Mouse (Mus musculus) midbrain, postnatal 0 days (tissue): Measurements from ENCODE around the gene Actr3b. TPM values are rescaled to one million over a fixed set of nuclear protein-coding genes. Genes with fewer than 3 reads are reported as not detected.

Experiments
- ATAC-seq: fragments of 200-750 bp; cut with Nextera tagmentation; 2 replicates; pipeline ENCODE4 v1.8.0; 2017; ENCODE audit warnings: moderate number of reproducible peaks, mild to moderate bottlenecking, moderate TSS enrichment, moderate library complexity; ENCODE audit not compliant: low FRiP score
- DNase-seq: peaks from one replicate; pipeline ENCODE4 v3.0.0-alpha.2; 2015; ENCODE audit warnings: low spot score
- H3K27ac ChIP-seq: fragments of 300-500 bp; sonication (generic); 2 replicates; pipeline ENCODE4 v1.5.1; 2014; ENCODE audit warnings: low read depth, mild to moderate bottlenecking, low read length, mixed read lengths
- H3K27me3 ChIP-seq: fragments of 300-500 bp; sonication (generic); 2 replicates; pipeline ENCODE4 v1.6.1; 2014; ENCODE audit warnings: low read length, control low read depth, mixed read lengths; ENCODE audit not compliant: insufficient read depth
- H3K36me3 ChIP-seq: fragments of 300-500 bp; sonication (generic); 2 replicates; pipeline ENCODE4 v1.6.1; 2014; ENCODE audit warnings: low read length, control low read depth, mixed read lengths; ENCODE audit not compliant: insufficient read depth
- H3K4me1 ChIP-seq: fragments of 300-500 bp; sonication (generic); 2 replicates; pipeline ENCODE4 v1.6.1; 2014; ENCODE audit warnings: mild to moderate bottlenecking, control low read depth, antibody characterized with exemption, low read length, mixed read lengths; ENCODE audit not compliant: insufficient read depth
- H3K4me2 ChIP-seq: fragments of 300-500 bp; sonication (generic); 2 replicates; pipeline ENCODE4 v1.6.1; 2014; ENCODE audit warnings: low read depth, mild to moderate bottlenecking, low read length, mixed read lengths; ENCODE audit not compliant: poor library complexity, severe bottlenecking
- H3K4me3 ChIP-seq: fragments of 300-500 bp; sonication (generic); 2 replicates; pipeline ENCODE4 v1.5.1; 2014; ENCODE audit warnings: low read depth, mild to moderate bottlenecking, low read length, moderate library complexity
- H3K9ac ChIP-seq: fragments of 300-500 bp; sonication (generic); replicated peaks from 2 replicates; pipeline ENCODE4 v1.6.1; 2014; ENCODE audit warnings: mild to moderate bottlenecking, low read length, moderate library complexity, mixed read lengths; ENCODE audit not compliant: poor library complexity, severe bottlenecking
- H3K9me3 ChIP-seq: fragments of 300-500 bp; sonication (generic); 2 replicates; pipeline ENCODE4 v1.6.1; 2016; ENCODE audit warnings: low read length, control low read depth
- CTCF ChIP-seq: IDR thresholded peaks from 2 replicates; pipeline ENCODE4 v1.5.1; 2016; ENCODE audit warnings: antibody characterized with exemption, mild to moderate bottlenecking
- WGBS: fragments of 180-500 bp; shearing (Covaris S2); extraction: QIAGEN DNeasy Blood & Tissue Kit; methylation state at CpG from one replicate; pipeline ENCODE4 v1.1.7; 2014; 5-methylcytosine and 5-hydroxymethylcytosine counted together
- polyA plus RNA-seq: library from polyadenylated mRNA; unstranded; fragments of >200 nt; fragmentation: Nextera tagmentation; extraction: Ambion mirVana; gene quantifications from 2 replicates; pipeline ENCODE4 v1.2.1, GENCODE M21; 2015
- total RNA-seq: library from RNA; depleted of rRNA; stranded (reverse); fragments of >200 nt; gene quantifications from 2 replicates; pipeline ENCODE4 v1.2.3, GENCODE M21; 2014

Gene Actr3b
- total and polyA plus RNA-seq, 2 experiments from 2014 or later, result 17.4 to 57.5 TPM

- Histone ChIP-seq H3K4me1 (no peaks in the 10 kb centered on the region), H3K4me3 (no peak overlapping the region), H3K9ac (no peak overlapping the region), H3K27ac (no peak overlapping the region), H3K4me2 (no peak overlapping the region), H3K36me3 (0 out of 2 replicates have a peak, but pooled peaks cover 5% of the 10 kb centered on the region), H3K27me3 (no peaks in the 10 kb centered on the region), H3K9me3 (no peaks in the 10 kb centered on the region)
- ATAC-seq (no peak), DNase-seq (no peak)
- WGBS, result 77% methylated on average over 3 of the region's 3 CpGs
- no peak for TF ChIP-seq CTCF
Measured at GRCm38 (mm10) chr5:25830802-25831201, 71.0 kb downstream of the Actr3b start.

- no peak overlapping the region for H3K4me2 ChIP-seq
- no peaks in the 10 kb centered on the region for H3K4me1 ChIP-seq
- no peak overlapping the region for H3K27ac ChIP-seq
- no peak overlapping the region for H3K9ac ChIP-seq
- 68% methylated on average over 5 of the region's 5 CpGs for WGBS
- H3K4me3 ChIP-seq, result no peak overlapping the region
- ATAC-seq (peak; percentile 81), DNase-seq (peak; percentile 75)
- H3K9me3 ChIP-seq, result no peaks in the 10 kb centered on the region
- peak; percentile 94 for TF ChIP-seq CTCF
- H3K27me3 ChIP-seq, result no peaks in the 10 kb centered on the region
- 0 out of 2 replicates have a peak, but pooled peaks cover 5% of the 10 kb centered on the region for H3K36me3 ChIP-seq
Measured at GRCm38 (mm10) chr5:25831624-25832023, 71.8 kb downstream of the Actr3b start.

- Histone ChIP-seq H3K27me3 (no peaks in the 10 kb centered on the region), H3K9me3 (no peaks in the 10 kb centered on the region), H3K4me3 (no peak overlapping the region), H3K27ac (no peak overlapping the region), H3K36me3 (no peaks in the 10 kb centered on the region), H3K9ac (no peak overlapping the region), H3K4me2 (no peak overlapping the region), H3K4me1 (no peaks in the 10 kb centered on the region)
- ATAC-seq, result no peak
- peak; percentile 71 for DNase-seq
- peak; percentile 98 for TF ChIP-seq CTCF
- 35% methylated on average over 4 of the region's 4 CpGs for WGBS
Measured at GRCm38 (mm10) chr5:25839400-25839799, 79.6 kb downstream of the Actr3b start.

- H3K9me3 ChIP-seq, result no peaks in the 10 kb centered on the region
- H3K4me3 ChIP-seq, result no peak overlapping the region
- no peaks in the 10 kb centered on the region for H3K36me3 ChIP-seq
- no peak for DNase-seq
- no peaks in the 10 kb centered on the region for H3K27me3 ChIP-seq
- H3K27ac ChIP-seq, result no peak overlapping the region
- no peaks in the 10 kb centered on the region for H3K4me1 ChIP-seq
- WGBS, result 91% methylated on average over 6 of the region's 6 CpGs
- no peak overlapping the region for H3K4me2 ChIP-seq
- no peak for TF ChIP-seq CTCF
- H3K9ac ChIP-seq, result no peak overlapping the region
- no peak for ATAC-seq
Measured at GRCm38 (mm10) chr5:25846558-25846957, 86.8 kb downstream of the Actr3b start.

GRCm38 (mm10) chr5:25847154-25847553 is 87.4 kb downstream of the Actr3b start:
- no peaks in the 10 kb centered on the region for H3K36me3 ChIP-seq
- WGBS, result 89% methylated on average over 7 of the region's 7 CpGs
- no peak for ATAC-seq
- H3K27me3 ChIP-seq, result no peaks in the 10 kb centered on the region
- no peak overlapping the region for H3K27ac ChIP-seq
- H3K9ac ChIP-seq, result no peak overlapping the region
- no peak for DNase-seq
- no peak overlapping the region for H3K4me3 ChIP-seq
- no peaks in the 10 kb centered on the region for H3K4me1 ChIP-seq
- no peaks in the 10 kb centered on the region for H3K9me3 ChIP-seq
- TF ChIP-seq CTCF, result no peak
- H3K4me2 ChIP-seq, result no peak overlapping the region

- Histone ChIP-seq H3K9me3 (no peaks in the 10 kb centered on the region), H3K4me3 (no peak overlapping the region), H3K4me2 (no peak overlapping the region), H3K4me1 (no peaks in the 10 kb centered on the region), H3K36me3 (no peaks in the 10 kb centered on the region), H3K27me3 (no peaks in the 10 kb centered on the region), H3K27ac (no peak overlapping the region), H3K9ac (no peak overlapping the region)
- peak; percentile 64 for DNase-seq
- no peak for ATAC-seq
- TF ChIP-seq CTCF, result peak; percentile 67
- whole genome bisulfite sequencing, result 50% methylated on average over 9 of the region's 9 CpGs
Measured at GRCm38 (mm10) chr5:25848058-25848457, 88.3 kb downstream of the Actr3b start.
